Mouse (Mus musculus) cerebellum, adult 9-10 months (tissue): ENCODE results near the gene Tuba3a.

Experiments
- DNase-seq: peaks from one replicate; pipeline ENCODE4 v3.0.0; 2022

The Tuba3a gene

GRCm38 (mm10) chr6:125264219-125264618 is 21.6 kb downstream of the Tuba3a start:
- no peak for DNase-seq

GRCm38 (mm10) chr6:125260006-125260555 is 25.8 kb downstream of the Tuba3a start:
- no peak for DNase-seq

GRCm38 (mm10) chr6:125256222-125256966 is 29.4 kb downstream of the Tuba3a start:
- peak; percentile 37 for DNase-seq

GRCm38 (mm10) chr6:125255516-125256044 is 30.3 kb downstream of the Tuba3a start:
- DNase-seq = no peak

- DNase-seq = no peak
Measured at GRCm38 (mm10) chr6:125253863-125254715, 31.8 kb downstream of the Tuba3a start.

- no peak for DNase-seq
Measured at GRCm38 (mm10) chr6:125252711-125253110, 33.1 kb downstream of the Tuba3a start.

- no peak for DNase-seq
Measured at GRCm38 (mm10) chr6:125252285-125252684, 33.6 kb downstream of the Tuba3a start.

GRCm38 (mm10) chr6:125244551-125244950 is 41.3 kb downstream of the Tuba3a start:
- DNase-seq = no peak

- no peak for DNase-seq
Measured at GRCm38 (mm10) chr6:125241566-125241965, 44.3 kb downstream of the Tuba3a start.

GRCm38 (mm10) chr6:125240617-125241016 is 45.2 kb downstream of the Tuba3a start:
- no peak for DNase-seq

- DNase-seq = no peak
Measured at GRCm38 (mm10) chr6:125239547-125239946, 46.3 kb downstream of the Tuba3a start.

GRCm38 (mm10) chr6:125238396-125238795 is 47.4 kb downstream of the Tuba3a start:
- DNase-seq = no peak

GRCm38 (mm10) chr6:125237421-125237820 is 48.4 kb downstream of the Tuba3a start:
- no peak for DNase-seq

- no peak for DNase-seq
Measured at GRCm38 (mm10) chr6:125236782-125237181, 49.1 kb downstream of the Tuba3a start, which contains the start of gene Cd27. Gene Cd27 (minus strand): TSS chr6:125237010.

- DNase-seq = no peak
Measured at GRCm38 (mm10) chr6:125236341-125236740, 49.5 kb downstream of the Tuba3a start.

- DNase-seq = no peak
Measured at GRCm38 (mm10) chr6:125234520-125234828, 51.4 kb downstream of the Tuba3a start.

GRCm38 (mm10) chr6:125233816-125234519 is 51.9 kb downstream of the Tuba3a start:
- DNase-seq = no peak

- no peak for DNase-seq
Measured at GRCm38 (mm10) chr6:125232516-125232915, 53.3 kb downstream of the Tuba3a start.

- DNase-seq = no peak
Measured at GRCm38 (mm10) chr6:125232045-125232437, 53.8 kb downstream of the Tuba3a start.

- peak; percentile 75 for DNase-seq
Measured at GRCm38 (mm10) chr6:125231117-125232044, 54.5 kb downstream of the Tuba3a start, which contains the start of gene Tapbpl. Gene Tapbpl (minus strand): TSS chr6:125231860.

GRCm38 (mm10) chr6:125230571-125230970 is 55.3 kb downstream of the Tuba3a start:
- DNase-seq = no peak
